Mouse (Mus musculus) layer of hippocampus, adult 8-10 months (tissue): ENCODE measurements at regions not wholly inside any gene's neighbourhood (a gene's known extent, or its start where the extent isn't known, plus 50 kb on each side); places are given as distances from the start of the nearest gene placed in this dataset.

Experiments
- DNase-seq, 2 experiments: peaks; one replicate each; pipeline ENCODE4 v3.0.0; 2022; ENCODE audit warnings: low spot score in 2 of 2

DNA sequence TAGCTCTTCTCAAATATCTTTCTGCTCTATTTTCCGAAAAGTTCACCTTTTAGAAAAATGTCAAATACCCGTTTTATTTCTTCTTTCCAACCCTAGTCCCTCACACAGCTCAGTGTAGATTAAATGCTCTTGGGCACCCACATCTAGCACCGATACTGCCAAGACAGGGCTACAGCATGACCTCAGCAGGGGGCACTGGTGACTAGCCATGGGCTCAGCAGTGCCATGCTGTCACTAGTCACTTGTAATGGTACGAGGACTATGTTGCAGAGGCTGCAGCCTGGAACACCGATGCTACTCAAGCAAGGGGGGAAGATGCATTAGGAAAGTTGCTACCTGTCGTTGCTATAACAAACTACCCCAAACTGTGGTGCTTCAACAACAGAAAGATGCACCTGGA is 180.7 kb downstream of the Irs2 start:
- DNase-seq = peak in 1 of 2 experiments; percentile 18

DNA sequence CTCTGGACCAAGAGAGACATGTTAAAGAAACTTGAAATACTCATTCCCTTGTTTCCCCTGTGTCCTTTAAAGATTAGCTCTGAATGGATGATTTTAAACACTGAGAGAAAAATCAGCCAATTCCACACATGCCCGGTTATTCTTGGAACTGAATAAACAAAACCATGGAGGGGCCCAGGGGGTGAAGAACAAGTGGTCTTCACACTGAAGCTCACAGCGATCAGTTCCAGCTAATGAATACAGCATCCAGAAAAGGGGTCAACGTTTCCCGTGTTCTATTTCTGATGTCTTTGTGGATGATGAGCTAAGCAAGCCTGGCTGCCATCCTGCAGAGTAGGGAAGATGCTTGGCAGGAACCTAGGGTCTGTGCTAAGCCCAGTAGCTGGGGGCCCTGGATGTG is 182.3 kb downstream of the Irs2 start:
- DNase-seq = no peak

DNA sequence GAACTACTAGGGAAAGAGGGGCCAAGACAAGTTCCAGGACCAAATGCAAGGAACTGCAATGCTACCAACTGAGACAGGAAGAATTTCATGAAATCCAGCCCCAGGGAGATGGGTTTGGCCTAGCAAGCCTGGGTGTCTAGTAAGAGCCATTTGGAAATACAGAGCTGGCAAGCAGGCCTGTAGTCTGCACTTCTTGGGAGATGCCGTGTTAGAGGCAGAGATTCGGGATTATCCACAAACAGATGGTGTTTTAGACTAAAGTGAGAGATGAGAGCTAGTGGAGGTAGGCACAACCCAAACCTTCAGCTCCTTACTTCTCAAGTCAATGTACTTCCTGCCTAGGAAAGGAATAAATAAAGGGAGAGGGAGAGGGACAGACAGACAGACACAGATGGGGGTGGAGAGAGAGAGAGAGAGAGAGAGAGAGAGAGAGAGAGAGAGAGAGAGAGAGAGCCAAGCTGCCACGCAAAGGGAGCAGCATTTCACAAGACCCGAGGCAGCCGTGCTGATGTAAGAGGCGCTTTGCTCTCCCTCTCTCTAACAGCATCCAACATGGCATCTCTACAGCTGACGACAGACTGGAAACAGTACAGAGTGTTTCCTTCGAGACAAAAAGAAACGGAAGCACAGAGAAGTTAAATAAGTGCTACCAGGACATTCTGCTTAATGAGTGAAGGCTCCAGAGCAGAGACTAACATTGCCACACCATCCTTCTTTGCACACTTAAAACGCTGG is 182.9 kb downstream of the Irs2 start:
- DNase-seq = peak in 1 of 2 experiments; percentile 23

DNA sequence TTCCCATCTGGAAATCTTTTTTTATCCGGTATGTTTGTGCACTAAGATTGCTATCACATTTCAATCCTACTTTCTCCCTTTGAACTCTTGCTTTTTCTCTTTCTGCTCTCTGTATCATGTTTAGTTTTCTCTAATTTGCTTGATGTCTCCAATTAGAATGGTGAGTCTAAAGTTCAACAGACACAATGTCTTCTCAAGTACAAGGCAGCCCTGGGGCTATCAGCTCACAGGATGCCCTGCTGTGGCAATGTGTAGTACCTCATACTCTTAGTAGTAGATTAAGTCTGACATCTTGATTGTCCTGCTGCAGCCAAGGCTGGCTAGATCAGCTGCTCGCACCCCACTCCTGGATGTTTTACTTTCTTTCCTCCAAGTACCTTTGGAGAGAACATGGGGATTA is 186.4 kb downstream of the Irs2 start:
- no peak for DNase-seq

DNA sequence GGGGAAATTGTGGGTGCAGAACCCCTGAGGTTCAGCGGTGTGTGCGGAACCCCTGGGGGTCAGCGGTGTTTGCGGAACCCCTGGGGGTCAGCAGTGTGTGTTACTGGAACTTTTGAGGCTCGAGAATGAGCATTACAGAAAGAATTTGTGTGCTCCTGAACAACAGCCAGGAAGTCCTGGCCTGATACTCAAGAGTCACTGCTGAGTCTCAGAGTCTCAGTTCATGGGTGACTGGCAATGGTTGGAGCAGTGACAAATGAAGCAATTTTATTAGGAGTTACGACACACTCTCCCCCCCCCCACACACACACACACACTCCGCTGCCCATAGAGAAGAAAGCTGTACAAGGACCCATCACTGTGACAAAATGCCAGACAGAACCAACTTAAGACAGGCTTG is 193.8 kb downstream of the Irs2 start:
- no peak for DNase-seq

- DNase-seq = peak; percentile 73 to 80
Observed at GRCm38 (mm10) chr8:10812060-10812670, 196.1 kb downstream of the Irs2 start.

GRCm38 (mm10) chr8:10807040-10807439 is 201.2 kb downstream of the Irs2 start:
- no peak for DNase-seq

GRCm38 (mm10) chr8:10805405-10806151 is 202.7 kb downstream of the Irs2 start:
- DNase-seq = no peak

- DNase-seq = no peak
Observed at GRCm38 (mm10) chr8:10804974-10805373, 203.3 kb downstream of the Irs2 start.

DNA sequence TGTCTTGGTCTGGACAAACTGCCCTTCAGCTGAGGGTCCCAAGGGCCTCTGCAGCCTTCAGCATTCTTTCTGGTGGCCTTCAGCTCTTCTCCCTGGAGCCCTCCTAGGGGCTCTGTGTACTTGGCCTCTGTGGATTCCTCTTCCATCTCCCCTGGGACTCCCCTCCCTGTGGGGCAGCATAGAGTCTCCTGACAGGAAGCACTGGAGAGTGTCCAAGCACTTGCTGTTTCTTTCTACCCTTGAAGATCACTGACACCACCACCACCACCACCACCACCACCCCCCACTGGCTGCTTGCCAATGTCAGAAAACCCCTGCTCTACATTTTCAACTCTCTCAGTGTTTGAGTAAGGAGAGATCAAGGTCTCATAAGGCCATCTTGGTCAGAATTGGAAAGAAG is 206.3 kb downstream of the Irs2 start:
- DNase-seq = no peak

GRCm38 (mm10) chr8:10801580-10801979 is 206.7 kb downstream of the Irs2 start:
- DNase-seq = no peak

- no peak for DNase-seq
Observed at GRCm38 (mm10) chr8:10798444-10798843, 209.8 kb downstream of the Irs2 start.

DNA sequence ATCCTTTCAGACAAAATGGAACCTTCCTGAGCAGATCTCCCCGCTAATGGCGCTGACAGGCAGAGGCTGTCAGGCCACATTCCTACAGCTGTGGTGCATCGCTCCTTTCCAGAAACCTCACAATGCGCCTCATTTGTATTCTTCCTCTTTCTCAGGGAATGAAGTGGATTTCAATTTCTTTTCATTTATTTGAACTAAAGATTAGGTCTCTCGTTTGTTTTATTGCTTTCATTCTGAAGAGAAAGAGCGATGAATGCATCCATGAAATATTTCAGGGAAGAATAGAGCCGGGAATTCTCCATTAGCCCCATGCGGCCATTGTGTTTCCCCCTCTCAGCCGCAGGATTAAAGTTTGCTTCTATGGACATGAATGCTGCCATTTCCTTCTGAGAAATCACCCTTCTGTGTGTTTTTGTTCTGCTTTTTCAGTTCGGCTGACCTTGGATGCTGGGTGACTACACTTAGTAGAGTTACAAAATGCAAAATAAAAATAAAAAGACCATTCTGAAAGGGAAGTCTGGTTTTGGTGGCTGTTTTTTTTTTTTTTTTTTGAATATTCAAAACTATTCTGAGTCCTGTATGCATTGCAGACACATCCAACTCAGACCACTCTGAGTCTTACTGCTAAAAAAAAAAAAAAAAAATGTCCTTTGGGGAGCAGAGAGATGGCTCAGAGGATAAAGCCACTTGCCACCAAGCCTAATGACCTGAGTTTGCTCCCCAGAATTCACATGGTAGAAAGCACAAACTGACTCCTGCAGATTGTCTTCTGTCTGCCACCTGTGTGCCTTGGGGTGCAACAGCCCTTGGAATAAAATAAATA is 213.7 kb downstream of the Irs2 start:
- DNase-seq = no peak

DNA sequence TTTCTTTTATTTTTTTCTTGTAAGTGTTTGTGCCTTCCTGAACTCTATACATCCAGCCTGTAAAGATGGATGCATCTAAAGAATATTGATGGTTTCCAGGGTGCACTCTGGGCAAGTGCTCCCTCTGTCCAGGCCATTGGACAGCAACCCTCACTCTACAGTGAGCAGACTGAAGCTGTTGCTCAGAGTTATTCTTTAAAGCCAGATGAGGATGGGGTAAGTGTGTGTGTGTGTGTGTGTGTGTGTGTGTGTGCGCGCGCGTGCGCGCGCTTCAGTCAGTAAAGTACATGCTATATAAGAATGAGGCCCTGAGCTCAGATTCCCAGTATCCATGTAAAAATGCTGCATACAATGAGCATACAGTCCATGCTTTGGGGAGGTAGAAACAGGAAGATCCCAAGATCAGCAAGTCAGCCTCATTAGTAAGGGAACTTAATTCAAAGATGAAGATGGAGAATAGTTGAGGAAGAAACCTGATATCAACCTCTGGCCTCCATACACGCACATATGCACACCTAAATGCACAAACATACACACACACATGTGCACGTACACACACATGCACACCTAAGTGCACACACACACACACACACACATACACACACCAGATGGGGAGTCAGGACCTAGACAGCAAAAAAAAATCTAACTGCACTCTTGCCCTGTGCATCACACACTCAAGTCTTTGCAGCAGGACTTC is 214.4 kb downstream of the Irs2 start:
- DNase-seq = no peak

DNA sequence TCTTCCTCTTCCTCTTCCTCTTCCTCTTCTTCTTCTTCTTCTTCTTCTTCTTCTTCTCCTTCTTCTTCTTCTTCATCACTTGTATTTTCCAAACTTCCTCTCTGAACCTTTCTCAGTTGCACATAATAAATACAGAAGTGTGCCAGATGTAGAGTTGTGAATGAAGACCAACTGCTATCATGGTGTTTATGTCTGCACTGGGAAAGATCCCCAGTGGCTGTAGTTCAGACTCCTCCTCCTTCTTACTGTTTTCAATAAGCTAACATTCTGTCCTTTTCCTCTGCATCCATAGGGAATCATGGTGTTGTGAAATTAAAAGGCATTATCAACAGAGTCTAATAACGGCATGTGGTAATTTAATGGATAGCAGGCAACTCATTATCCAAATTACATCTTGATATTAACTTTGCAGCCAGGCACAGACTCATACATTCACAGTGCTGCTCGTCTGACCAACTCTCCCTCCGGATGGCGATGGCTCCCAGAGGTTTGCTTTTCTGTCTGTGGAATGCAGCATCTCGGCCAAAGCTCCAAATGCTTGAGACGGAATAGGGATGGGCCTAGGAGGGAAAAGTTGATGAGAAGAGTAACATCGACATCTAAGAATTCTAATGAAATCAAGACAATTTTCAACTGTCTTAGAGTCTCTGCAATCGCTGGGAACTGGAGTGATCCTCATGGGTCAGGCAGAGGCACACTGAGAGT is 219.6 kb downstream of the Irs2 start:
- no peak for DNase-seq

DNA sequence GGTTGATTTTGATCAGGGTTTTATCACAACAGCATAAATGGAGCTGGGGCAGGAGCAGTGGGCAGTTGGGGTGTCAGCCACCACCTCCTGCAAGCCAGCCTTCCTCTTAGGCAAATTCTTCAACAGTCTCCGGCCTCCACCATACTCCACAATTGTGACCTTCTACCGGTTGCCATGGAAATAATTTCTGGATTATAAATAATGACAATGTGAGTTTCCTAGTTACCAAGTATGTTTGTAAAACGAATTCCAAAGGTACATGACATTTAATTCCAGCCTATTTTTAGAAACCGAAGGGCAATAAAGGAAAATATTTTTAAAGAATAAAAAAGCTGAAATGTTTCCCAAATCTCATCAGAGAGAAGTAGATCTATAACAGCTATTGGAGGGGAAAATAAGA is 222.5 kb downstream of the Irs2 start:
- DNase-seq = no peak

DNA sequence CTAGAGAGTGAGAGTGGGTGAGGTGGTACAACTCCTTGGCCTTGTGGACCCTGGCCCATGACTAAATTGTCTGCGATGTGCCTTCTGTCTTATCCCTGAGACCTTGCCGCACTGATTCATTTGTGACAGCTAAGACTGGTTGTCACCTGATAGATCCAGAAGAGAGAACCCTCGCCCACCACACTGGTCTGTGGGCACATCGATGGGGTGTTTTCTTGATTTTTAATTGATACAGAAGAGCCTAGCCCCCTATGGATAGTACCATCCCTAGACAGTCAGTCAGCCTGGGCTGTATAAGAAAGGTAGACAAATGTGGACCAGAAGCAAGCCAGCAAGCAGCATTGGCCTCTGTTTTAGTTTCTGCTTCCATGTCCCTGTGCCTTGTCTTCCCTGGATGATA is 222.9 kb downstream of the Irs2 start:
- no peak for DNase-seq

- DNase-seq = no peak
Observed at GRCm38 (mm10) chr8:10784481-10784880, 223.8 kb downstream of the Irs2 start.

- DNase-seq = no peak
Observed at GRCm38 (mm10) chr8:10781860-10782259, 226.4 kb downstream of the Irs2 start.

DNA sequence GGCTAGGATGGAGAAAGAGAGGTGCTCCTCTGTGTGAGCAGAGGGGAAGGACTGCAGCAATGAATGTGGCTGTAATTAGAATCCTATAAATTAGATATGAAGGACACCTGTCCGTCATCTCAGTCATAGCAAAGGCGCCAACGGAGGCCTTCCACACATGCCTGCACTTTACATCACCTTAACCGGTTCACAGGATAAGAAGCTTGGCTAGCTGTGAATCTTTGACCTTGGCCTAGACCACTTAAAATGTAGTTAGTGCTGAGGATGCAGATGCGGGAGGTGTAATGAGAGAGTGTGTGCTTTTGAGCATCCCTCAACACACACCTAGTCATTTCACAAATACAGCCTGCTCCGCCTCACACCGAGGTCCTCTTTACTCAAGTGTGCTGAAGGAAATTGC is 228.6 kb downstream of the Irs2 start:
- no peak for DNase-seq
